Mouse (Mus musculus): ENCODE results near the gene Insl5. TPM values are rescaled to one million over a fixed set of nuclear protein-coding genes. Genes with fewer than 3 reads are reported as not detected.

Gene Insl5
- polyA plus RNA-seq, 1 experiment, result not detected

DNA sequence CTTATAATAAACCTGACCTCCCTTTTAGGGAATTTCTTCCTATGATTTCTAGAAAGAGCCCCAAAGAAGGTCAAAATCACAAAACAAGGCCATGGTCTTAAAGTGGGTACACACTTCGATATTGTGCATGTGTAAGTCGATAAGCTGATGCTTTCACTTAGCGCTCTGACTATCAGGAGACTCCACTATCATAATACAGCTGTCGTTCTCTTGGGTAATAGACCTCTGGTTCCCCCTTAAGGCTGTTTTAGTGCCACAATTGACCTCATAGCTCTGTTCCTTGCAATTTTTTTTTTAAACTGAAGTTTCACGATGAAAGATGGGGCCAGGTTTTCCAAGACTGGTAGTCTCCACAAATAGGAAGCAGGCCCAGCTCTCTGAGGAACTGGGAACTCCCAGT is 47.3 kb downstream of the Insl5 start:
- Histone ChIP-seq H3K27ac (ENCODE audit: insufficient read depth, low read length) (no peak overlapping the region), H3K4me1 (ENCODE audit: control insufficient read depth, insufficient read depth, low read length) (no peaks in the 10 kb centered on the region), H3K4me3 (ENCODE audit: insufficient read depth, low read length) (no peak overlapping the region)
- TF ChIP-seq CTCF (IDR thresholded peaks at IDR 0.05; ENCODE audit: borderline replicate concordance, insufficient read depth, low read length) (no peak), POLR2A (IDR thresholded peaks at IDR 0.05; ENCODE audit: low read depth, low read length) (no peak)

DNA sequence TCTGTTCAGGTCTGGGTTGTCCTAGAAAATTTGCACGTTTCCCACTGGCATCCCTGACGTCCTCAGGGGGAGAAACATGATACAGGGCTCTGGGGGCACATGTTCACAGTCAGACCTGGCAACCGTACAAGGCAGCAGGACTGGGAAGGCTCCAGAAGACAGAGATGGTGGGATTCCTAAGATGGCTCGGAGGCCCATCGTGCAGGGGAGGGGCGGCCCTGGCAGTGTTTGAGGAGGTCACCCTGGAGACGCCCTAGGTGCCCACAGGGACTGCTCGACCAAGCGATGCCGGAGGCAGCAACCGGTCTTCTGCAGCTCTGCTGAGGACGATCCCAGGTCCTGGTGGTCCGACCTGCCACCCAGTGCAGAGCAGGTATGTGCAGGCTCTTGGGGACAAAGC is 48.2 kb downstream of the Insl5 start, which contains the start of gene Tctex1d1:
Gene Tctex1d1 (plus strand): TSS at position 167 of the 400 bp plus-strand sequence.
- no peak for TF ChIP-seq CTCF (IDR thresholded peaks at IDR 0.05; ENCODE audit: borderline replicate concordance, insufficient read depth, low read length)
- H3K4me3 ChIP-seq (ENCODE audit: insufficient read depth, low read length), result no peak within 1 kb of the TSS
- no peak within 1 kb of the TSS for H3K27ac ChIP-seq (ENCODE audit: insufficient read depth, low read length)
- H3K4me1 ChIP-seq (ENCODE audit: control insufficient read depth, insufficient read depth, low read length), result no peaks in the 10 kb centered on the region

DNA sequence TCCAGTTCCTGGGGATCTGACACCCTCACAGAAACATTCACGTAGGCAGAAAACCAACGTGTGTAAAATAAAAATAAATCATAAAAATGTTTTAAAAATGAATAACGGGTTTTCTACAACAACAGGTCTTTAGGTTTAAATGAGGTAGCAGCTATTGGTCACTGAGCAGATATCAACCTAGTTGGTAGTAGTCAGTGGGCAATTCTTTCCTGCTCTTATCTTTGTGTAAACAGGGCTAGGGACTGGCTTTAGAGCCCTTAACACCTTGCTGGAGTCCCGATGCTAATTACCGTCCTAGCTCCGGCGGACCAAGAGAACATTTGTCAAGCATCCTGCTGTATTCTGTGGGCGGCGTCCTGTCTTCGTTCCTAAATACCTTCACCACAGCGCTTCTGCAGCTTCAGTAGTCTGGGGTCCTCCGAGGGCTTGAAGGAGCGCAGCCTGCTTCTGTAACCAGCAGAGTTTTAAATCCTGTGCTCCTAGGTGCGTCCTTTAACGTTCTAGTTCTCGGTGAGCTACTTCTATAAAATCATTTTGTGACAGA is 48.8 kb downstream of the Insl5 start:
- Histone ChIP-seq H3K4me1 (ENCODE audit: control insufficient read depth, insufficient read depth, low read length) (no peaks in the 10 kb centered on the region), H3K27ac (ENCODE audit: insufficient read depth, low read length) (no peak overlapping the region), H3K4me3 (ENCODE audit: insufficient read depth, low read length) (no peak overlapping the region)
- TF ChIP-seq POLR2A (IDR thresholded peaks at IDR 0.05; ENCODE audit: low read depth, low read length), result no peak
- no peak for TF ChIP-seq CTCF (IDR thresholded peaks at IDR 0.05; ENCODE audit: borderline replicate concordance, insufficient read depth, low read length)

DNA sequence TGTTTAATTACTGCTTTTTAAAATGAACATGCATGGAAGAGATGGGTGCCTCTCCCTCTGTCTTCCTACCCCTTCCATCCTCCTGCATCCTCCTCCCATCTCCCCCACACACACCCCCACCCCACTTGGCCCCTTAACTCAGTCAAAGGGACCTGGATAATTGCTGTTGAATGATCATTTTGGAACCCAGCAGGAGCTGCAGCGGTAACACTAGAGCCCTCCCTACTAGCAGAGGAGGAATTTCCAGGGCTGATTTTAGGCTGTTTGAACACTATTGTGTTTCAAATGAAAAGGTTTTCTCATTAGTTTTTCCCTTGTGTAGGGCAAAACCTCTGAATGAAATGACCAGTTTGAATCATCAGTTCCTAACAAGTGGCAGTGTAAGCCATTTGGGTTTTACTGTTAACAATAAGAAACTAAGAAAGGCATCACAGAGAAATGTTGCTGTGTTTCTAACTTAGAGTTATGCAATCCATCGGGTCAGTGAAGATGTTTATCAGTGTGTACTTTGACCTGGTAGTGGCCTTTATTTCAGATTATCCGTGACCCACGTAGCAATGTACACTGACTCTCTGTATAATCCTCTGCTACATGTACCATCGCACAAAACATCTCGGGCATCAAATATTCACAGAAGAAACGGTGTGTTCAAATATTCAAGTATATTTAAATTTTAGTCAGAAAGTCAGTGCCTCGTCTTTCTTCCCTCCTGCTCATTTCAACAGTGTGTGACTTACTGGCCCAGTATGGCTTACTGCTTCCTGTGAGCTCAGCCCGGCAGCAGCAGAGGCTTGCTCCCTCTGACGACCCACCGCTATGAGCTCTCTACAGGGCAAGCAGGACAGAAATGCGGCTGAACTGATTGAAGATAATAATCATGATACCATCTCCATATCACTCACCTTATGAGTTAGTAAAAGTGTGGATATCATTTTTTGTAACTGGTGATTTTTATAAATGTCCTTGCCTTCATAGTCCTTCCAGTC is 50.1 kb downstream of the Insl5 start:
- TF ChIP-seq POLR2A (IDR thresholded peaks at IDR 0.05; ENCODE audit: low read depth, low read length) (no peak), CTCF (IDR thresholded peaks at IDR 0.05; ENCODE audit: borderline replicate concordance, insufficient read depth, low read length) (no peak)
- Histone ChIP-seq H3K4me1 (ENCODE audit: control insufficient read depth, insufficient read depth, low read length) (no peaks in the 10 kb centered on the region), H3K27ac (ENCODE audit: insufficient read depth, low read length) (no peak overlapping the region), H3K4me3 (ENCODE audit: insufficient read depth, low read length) (no peak overlapping the region)

DNA sequence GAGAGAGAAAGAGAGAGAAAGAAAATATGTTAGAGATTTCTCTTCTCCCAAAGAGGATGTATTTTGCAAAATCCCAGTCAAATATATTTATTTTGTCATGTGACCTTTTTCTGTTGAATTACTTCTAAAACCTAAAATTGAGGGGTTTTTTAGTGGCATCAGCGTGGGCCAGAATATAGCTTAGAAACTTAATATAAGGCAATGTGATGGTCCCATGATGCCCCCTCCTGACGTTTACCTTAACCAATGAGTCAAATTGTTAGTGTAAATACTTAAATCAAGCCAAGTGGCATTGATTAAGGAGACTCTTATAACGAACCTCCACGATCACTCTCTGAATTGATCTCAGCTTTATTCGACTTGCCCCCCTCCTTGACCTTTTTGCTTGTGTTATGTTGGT is 52.5 kb downstream of the Insl5 start:
- Histone ChIP-seq H3K27ac (ENCODE audit: insufficient read depth, low read length) (no peak overlapping the region), H3K4me1 (ENCODE audit: control insufficient read depth, insufficient read depth, low read length) (no peaks in the 10 kb centered on the region), H3K4me3 (ENCODE audit: insufficient read depth, low read length) (no peak overlapping the region)
- TF ChIP-seq CTCF (IDR thresholded peaks at IDR 0.05; ENCODE audit: borderline replicate concordance, insufficient read depth, low read length) (no peak), POLR2A (IDR thresholded peaks at IDR 0.05; ENCODE audit: low read depth, low read length) (no peak)

DNA sequence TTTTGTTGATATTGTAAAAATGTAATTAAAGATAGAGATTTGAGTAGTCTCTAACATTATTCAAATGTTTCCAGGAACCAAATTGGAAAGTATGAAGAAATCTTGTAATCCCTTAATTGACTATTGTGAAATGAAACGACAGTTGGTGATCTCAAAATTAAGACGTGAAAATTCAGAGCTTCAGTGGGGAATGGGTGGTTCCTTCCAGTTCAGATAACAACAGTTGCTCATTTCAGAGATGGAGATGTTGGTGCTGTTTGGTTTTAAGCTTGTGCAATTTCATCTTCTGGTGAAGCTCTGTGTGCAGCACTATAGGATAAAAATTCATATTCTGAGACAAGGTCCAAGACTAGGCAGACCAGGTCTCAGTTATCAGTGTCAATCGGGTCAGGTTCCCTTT is 54.6 kb downstream of the Insl5 start:
- Histone ChIP-seq H3K4me1 (ENCODE audit: control insufficient read depth, insufficient read depth, low read length) (no peaks in the 10 kb centered on the region), H3K4me3 (ENCODE audit: insufficient read depth, low read length) (no peak overlapping the region), H3K27ac (ENCODE audit: insufficient read depth, low read length) (no peak overlapping the region)
- TF ChIP-seq CTCF (IDR thresholded peaks at IDR 0.05; ENCODE audit: borderline replicate concordance, insufficient read depth, low read length) (no peak), POLR2A (IDR thresholded peaks at IDR 0.05; ENCODE audit: low read depth, low read length) (no peak)

DNA sequence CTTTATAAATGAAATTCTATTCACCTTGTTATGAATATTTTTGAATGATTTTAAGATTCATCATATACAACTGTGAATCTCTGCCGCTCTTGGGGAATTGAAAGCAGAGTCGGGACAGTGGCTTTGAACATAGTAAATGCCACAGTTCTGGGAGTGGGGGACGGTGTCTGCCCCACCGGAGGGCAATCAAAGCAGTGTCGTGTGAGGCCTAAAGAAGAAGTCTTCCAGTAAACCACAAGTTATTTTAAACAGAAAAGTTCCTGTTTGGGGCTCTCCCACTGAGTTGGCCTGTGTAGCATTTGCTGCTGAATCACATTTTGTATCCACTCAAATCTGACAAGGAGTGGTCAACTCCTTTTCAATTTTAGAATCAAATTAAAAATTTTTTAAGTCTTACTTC is 55.5 kb downstream of the Insl5 start:
- Histone ChIP-seq H3K4me1 (ENCODE audit: control insufficient read depth, insufficient read depth, low read length) (no peaks in the 10 kb centered on the region), H3K4me3 (ENCODE audit: insufficient read depth, low read length) (no peak overlapping the region), H3K27ac (ENCODE audit: insufficient read depth, low read length) (no peak overlapping the region)
- TF ChIP-seq POLR2A (IDR thresholded peaks at IDR 0.05; ENCODE audit: low read depth, low read length), result no peak
- no peak for TF ChIP-seq CTCF (IDR thresholded peaks at IDR 0.05; ENCODE audit: borderline replicate concordance, insufficient read depth, low read length)

DNA sequence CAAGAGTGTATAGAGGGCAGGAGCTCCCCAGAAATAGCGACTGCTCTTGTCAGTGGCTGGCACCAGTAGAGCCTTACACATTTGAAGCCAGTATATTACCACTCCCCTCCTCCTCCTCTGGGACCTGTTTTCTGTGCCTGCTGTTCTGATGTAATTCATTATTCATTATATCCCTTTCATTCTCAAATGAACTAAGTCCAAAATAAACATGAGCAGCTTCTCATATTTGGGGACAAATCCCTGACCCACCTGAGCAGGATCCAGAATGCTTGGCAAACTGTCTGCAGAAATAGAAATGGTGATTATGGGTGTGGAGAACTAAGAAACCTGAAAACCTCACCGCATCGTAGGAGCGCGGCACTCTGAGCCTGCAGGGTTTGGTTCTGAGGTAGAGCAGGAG is 57.0 kb downstream of the Insl5 start:
- no peak for TF ChIP-seq CTCF (IDR thresholded peaks at IDR 0.05; ENCODE audit: borderline replicate concordance, insufficient read depth, low read length)
- TF ChIP-seq POLR2A (IDR thresholded peaks at IDR 0.05; ENCODE audit: low read depth, low read length), result no peak
- H3K4me3 ChIP-seq (ENCODE audit: insufficient read depth, low read length), result no peak overlapping the region
- no peak overlapping the region for H3K27ac ChIP-seq (ENCODE audit: insufficient read depth, low read length)
- H3K4me1 ChIP-seq (ENCODE audit: control insufficient read depth, insufficient read depth, low read length), result no peaks in the 10 kb centered on the region

Other genes with a start within 250 kb of the Insl5 start
- gene Tctex1d1, start 48.2 kb downstream of the Insl5 start, polyA plus RNA-seq (2011; ENCODE audit: insufficient read length, low read depth, missing spikeins), result not detected in 2 replicates
- 55.0 and 70.0 TPM in 2 replicates for gene Mier1, start 87.5 kb upstream of the Insl5 start, polyA plus RNA-seq (2011; ENCODE audit: insufficient read length, low read depth, missing spikeins)
- gene Wdr78, start 87.7 kb upstream of the Insl5 start, polyA plus RNA-seq (2011; ENCODE audit: insufficient read length, low read depth, missing spikeins), result 2.8 and 4.3 TPM in 2 replicates
- gene Slc35d1, start 188.3 kb upstream of the Insl5 start, polyA plus RNA-seq (2011; ENCODE audit: insufficient read length, low read depth, missing spikeins), result 14.0 and 20.6 TPM in 2 replicates

Data from embryonic fibroblast, embryonic 13.5 days (primary cell).